Mouse (Mus musculus) heart, adult 18-20 months (tissue): ENCODE measurements around the gene Rnf40. TPM values are rescaled to one million over a fixed set of nuclear protein-coding genes. Genes with fewer than 3 reads are reported as not detected.
"Not testable (repeated sequence)": the region's sequence is repeated elsewhere in the genome, so short reads cannot be mapped to it uniquely, and the experiment has no call there.

Source experiments
- DNase-seq, 2 experiments: peaks; one replicate each; pipeline ENCODE4 v3.0.0; 2021 to 2022; ENCODE audit warnings: mixed read lengths in 1 of 2
- total RNA-seq, 2 experiments: library from RNA; stranded (reverse); gene quantifications; 2 replicates each; pipeline ENCODE4 v1.2.3; 2021

Rnf40 gene
- total RNA-seq, 2 experiments from 2014 or later: 41.0 to 42.8 TPM

GRCm38 (mm10) chr7:127602903-127603302 is 14.3 kb downstream of the Rnf40 start:
- no peak for DNase-seq

GRCm38 (mm10) chr7:127604256-127604655 is 15.7 kb downstream of the Rnf40 start:
- DNase-seq: no peak

GRCm38 (mm10) chr7:127607150-127607549 is 18.6 kb downstream of the Rnf40 start:
- DNase-seq: no peak

- no peak for DNase-seq
Observed at GRCm38 (mm10) chr7:127611011-127611410, 22.4 kb downstream of the Rnf40 start.

GRCm38 (mm10) chr7:127611561-127611960 is 23.0 kb downstream of the Rnf40 start:
- DNase-seq: no peak

- DNase-seq: no peak
Observed at GRCm38 (mm10) chr7:127613501-127613900, 24.9 kb downstream of the Rnf40 start.

GRCm38 (mm10) chr7:127614091-127614490 is 25.5 kb downstream of the Rnf40 start:
- peak in 1 of 2 experiments; percentile 30 for DNase-seq

- peak; percentile 63 to 65 for DNase-seq
Observed at GRCm38 (mm10) chr7:127614511-127614890, 25.9 kb downstream of the Rnf40 start.

GRCm38 (mm10) chr7:127614891-127615843 is 26.6 kb downstream of the Rnf40 start, which contains the start of gene Zfp629:
Zfp629 (minus strand) TSS chr7:127615797.
- peak; percentile 79 to 87 for DNase-seq

- no peak for DNase-seq
Observed at GRCm38 (mm10) chr7:127616336-127616735, 27.8 kb downstream of the Rnf40 start.

GRCm38 (mm10) chr7:127616881-127617280 is 28.3 kb downstream of the Rnf40 start:
- DNase-seq: no peak

- no peak for DNase-seq
Observed at GRCm38 (mm10) chr7:127617962-127618361, 29.4 kb downstream of the Rnf40 start.

GRCm38 (mm10) chr7:127618402-127618801 is 29.8 kb downstream of the Rnf40 start:
- not testable (repeated sequence) for DNase-seq

- no peak for DNase-seq
Observed at GRCm38 (mm10) chr7:127626039-127626438, 37.5 kb downstream of the Rnf40 start.

GRCm38 (mm10) chr7:127626471-127626870 is 37.9 kb downstream of the Rnf40 start:
- DNase-seq: no peak

- DNase-seq: no peak
Observed at GRCm38 (mm10) chr7:127628646-127629045, 40.1 kb downstream of the Rnf40 start.

GRCm38 (mm10) chr7:127631416-127631815 is 42.8 kb downstream of the Rnf40 start:
- DNase-seq: no peak

GRCm38 (mm10) chr7:127636963-127637362 is 48.4 kb downstream of the Rnf40 start:
- peak; percentile 82 to 83 for DNase-seq

- DNase-seq: peak in 1 of 2 experiments; percentile 26
Observed at GRCm38 (mm10) chr7:127641260-127641659, 52.7 kb downstream of the Rnf40 start.

- DNase-seq: no peak
Observed at GRCm38 (mm10) chr7:127642254-127642653, 53.7 kb downstream of the Rnf40 start.

- no peak for DNase-seq
Observed at GRCm38 (mm10) chr7:127646363-127646762, 57.8 kb downstream of the Rnf40 start.

- DNase-seq: not testable (repeated sequence)
Observed at GRCm38 (mm10) chr7:127647576-127647975, 59.0 kb downstream of the Rnf40 start.

GRCm38 (mm10) chr7:127648516-127649201 is 60.1 kb downstream of the Rnf40 start:
- DNase-seq: no peak
